Mouse (Mus musculus): ENCODE data around the gene Tpcn1. TPM values are rescaled to one million over a fixed set of nuclear protein-coding genes. Genes with fewer than 3 reads are reported as not detected.

Tpcn1 gene
- polyA plus RNA-seq, 1 experiment: 59.4 TPM

- TF ChIP-seq GATA1 (IDR thresholded peaks at IDR 0.05; ENCODE audit: low read length): no peak
Measured at GRCm38 (mm10) chr5:120592141-120592540, 3.7 kb upstream of the Tpcn1 start.

DNA sequence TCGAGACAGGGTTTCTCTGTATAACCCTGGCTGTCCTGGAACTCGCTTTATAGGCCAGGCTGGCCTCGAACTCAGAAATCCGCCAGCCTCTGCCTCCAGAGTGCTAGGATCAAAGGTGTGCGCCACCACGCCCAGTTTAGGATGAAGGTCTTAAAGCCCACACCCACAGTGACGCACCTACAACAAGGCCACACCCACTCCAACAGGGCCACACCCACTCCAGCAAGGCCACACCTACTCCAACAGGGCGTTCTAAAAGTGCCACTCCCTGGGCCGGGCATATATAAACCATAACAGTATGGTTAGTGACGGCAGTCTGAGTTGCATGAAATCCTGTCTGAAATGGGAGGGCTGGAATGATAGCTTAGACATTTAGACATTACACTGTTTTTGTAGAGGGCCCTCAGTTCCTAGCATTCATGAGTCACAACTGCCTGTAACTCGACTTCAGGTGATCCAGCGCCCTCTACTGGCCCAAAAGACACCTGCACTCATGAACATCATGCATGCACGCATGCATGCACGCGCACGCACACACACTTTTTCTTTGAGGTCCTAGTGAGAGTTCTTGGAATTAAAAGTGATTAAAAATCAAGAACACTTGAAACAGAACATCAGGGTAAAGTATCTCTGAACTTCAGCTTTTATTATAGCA is 2.0 kb upstream of the Tpcn1 start:
- TF ChIP-seq GATA1 (IDR thresholded peaks at IDR 0.05; ENCODE audit: low read length): no peak

DNA sequence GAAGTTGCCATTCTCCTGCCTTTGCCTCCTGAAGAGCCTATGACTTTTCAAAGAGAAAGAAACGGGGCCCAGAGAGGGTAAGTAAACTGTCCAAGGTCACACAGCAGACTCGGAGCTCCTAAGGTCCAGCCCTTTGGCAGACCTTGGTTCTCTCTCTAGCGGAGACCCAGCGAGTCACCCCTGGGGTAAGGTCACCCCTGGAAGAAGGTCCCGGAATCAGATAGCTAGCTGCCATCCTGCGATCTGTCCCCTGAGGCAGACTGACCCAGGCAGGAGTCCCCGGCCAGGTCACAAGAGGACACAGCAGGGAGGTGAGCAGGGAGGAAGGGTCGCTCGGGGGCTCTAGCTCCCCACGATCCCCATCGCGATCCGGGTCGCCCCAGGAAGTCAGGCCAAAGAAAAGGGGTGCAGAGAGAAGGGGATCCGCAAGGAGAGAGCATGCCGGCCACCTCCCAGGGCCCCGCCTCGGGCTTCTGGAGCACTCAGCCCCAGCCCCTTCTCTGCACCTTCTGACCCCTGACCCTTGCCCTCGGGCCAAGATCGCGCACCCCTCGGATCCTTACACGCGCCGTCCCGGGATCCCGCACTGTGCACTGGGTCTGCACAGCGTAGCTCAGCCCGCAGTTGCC is 419 bp downstream of the Tpcn1 start:
- no peak for TF ChIP-seq GATA1 (IDR thresholded peaks at IDR 0.05; ENCODE audit: low read length)

DNA sequence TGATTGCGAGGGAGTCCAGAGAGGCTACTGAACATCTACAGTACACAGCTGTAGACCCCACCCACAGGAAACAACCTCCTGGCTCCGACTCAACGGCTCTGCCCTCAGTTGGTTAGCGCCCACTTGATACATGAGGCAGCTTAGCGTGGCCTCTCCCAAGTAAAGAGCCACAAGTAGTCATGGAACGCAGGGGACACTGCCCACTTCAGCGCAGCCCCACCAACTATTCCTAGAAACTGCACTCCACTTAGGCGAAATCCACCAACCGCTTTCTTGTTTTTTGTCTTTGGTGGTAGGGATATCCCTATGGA is 902 bp downstream of the Tpcn1 start:
- TF ChIP-seq GATA1 (IDR thresholded peaks at IDR 0.05; ENCODE audit: low read length): no peak

GRCm38 (mm10) chr5:120586741-120587615 is 1.5 kb downstream of the Tpcn1 start:
- no peak for TF ChIP-seq GATA1 (IDR thresholded peaks at IDR 0.05; ENCODE audit: low read length)

DNA sequence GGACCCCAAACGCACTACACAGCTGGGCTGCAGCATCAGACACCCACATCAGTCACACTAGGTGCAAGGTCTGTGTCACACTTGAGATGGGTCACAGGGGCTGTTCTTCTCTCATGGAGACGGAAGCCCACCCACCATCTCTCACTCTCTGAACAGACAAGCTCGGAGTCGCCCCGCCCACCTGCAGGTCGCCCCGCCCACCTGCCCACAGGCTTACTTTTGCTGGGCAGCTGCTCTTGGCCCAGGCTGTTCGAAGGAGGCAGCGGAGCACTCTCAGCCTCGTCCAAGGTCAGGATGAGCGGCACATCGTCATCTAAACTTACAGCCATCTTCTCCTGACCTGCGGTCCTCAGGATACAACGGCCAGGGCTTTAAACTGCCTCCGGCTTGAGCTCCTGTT is 3.5 kb downstream of the Tpcn1 start:
- TF ChIP-seq GATA1 (IDR thresholded peaks at IDR 0.05; ENCODE audit: low read length): no peak

GRCm38 (mm10) chr5:120583511-120583910 is 5.0 kb downstream of the Tpcn1 start:
- no peak for TF ChIP-seq GATA1 (IDR thresholded peaks at IDR 0.05; ENCODE audit: low read length)

GRCm38 (mm10) chr5:120582002-120582401 is 6.5 kb downstream of the Tpcn1 start:
- TF ChIP-seq GATA1 (IDR thresholded peaks at IDR 0.05; ENCODE audit: low read length): no peak

DNA sequence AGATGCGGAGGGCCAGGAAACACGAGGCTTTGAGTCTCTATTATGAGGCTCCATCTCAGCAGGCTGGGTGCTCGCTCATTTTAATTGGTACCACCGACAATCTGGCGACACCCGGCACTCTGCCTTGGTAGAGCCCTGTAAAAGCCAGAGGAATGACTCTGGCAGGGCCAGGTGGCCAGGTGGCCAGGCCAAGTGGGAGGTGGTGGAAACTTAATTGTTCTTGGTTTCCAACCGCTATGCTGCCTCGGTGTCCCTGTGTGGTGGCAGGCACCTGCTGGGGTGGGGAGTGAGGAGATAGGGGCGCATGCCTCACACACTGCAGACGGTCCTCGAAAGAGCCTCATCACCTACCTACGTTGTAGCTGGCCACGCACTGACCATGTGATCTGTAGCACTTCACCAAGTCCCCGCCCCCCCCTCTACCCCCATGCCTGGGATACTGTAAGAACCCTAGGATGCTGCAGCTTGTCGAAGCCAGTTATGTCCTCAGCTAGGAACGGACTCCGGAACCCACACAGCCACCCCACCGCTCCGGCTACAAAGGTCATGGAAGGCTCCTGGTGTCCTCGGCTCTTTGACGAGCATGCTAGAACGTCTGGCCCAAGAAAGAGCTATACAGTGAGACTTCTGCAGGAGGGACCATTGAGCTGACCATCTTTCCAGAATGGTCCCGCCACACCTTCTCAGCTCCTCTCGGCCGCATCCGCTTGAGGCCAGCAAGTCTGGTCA is 8.4 kb downstream of the Tpcn1 start:
- no peak for TF ChIP-seq GATA1 (IDR thresholded peaks at IDR 0.05; ENCODE audit: low read length)

DNA sequence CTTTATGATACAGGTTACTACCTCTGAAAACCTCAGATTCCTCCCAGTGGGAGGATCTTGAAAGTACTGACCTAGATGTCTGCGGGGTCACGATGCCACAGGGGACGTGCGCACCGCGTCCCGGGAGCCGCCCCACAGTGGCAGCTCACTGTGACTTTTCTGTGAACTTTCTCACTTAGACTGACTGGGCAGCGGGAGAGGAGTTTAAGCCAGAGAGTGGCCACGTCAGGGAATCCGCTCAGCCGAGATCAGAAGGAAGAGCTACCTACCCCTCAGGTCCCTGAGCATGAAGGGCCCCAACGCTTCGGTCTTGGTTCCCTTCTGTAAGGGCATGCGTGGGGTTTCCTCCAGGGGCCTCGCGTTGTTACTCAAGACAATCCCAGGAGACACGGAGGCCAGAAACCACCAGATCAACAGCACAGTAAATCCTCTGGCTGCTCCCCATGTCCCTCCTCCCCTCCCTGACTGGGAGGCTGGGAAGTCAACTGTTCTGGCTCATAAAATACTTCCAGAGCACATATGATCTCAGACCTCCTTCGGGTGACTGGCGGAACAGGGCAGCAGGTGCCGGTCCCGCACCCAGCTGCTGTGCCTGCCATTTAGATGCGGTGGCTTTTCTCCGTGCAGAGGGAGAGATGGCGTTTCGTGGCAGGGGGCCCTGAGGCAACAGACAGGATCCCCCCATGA is 9.1 kb downstream of the Tpcn1 start:
- TF ChIP-seq GATA1 (IDR thresholded peaks at IDR 0.05; ENCODE audit: low read length): no peak

- no peak for TF ChIP-seq GATA1 (IDR thresholded peaks at IDR 0.05; ENCODE audit: low read length)
Measured at GRCm38 (mm10) chr5:120578504-120579081, 9.9 kb downstream of the Tpcn1 start.

DNA sequence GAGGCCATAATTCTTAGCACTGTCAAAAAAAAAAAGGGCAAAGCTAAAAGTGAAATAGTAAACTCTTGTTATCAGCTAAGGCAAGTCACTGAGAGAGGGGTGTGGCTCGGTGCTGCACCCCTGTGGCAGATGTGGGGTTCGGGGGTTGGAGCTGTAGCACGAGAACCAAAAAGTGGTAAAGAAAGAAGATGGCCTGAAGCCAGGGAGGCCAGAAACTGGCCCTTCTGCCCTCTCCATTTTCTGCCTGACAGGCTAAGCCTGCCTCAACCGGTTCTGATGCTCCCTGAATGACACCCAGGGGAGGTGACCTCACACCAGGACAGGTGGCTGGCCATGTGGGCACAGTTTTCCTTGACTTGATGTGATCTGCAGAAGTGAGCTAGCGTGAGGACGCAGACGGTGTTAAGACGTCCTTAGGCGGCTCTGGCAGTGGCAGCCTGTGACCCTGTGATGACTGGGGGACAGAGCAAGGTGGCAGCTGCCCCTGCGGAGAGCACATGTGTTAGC is 10.5 kb downstream of the Tpcn1 start:
- TF ChIP-seq GATA1 (IDR thresholded peaks at IDR 0.05; ENCODE audit: low read length): no peak

- no peak for TF ChIP-seq GATA1 (IDR thresholded peaks at IDR 0.05; ENCODE audit: low read length)
Measured at GRCm38 (mm10) chr5:120576781-120577301, 11.6 kb downstream of the Tpcn1 start.

DNA sequence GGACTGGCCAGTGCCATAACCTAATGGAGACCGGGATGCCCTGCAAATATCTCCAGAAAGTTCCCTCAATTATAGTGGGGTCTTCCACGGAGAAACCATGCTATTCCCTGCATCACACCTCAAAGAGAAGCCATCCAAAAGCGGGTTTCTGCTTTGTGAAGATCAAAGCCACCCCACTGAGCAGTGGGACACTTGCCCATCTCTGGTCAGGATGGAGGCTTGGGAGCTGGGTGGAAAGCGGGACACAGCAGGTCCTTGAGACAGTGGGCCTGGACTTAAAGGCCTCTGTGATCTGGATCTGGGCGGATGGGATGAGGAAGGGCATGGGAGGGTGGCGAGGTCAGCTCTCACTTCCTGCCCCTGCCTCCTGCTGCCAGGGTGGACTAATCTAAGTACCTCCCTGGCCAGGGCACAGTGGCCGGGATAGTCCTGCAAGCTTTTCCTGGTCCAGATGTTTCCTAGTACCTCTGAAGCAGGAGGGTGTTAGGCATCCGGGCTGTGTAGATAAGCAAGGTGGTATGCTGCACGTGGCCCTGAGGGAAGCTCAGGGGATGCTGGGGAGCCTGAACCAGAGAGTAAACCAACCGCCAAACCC is 13.9 kb downstream of the Tpcn1 start:
- TF ChIP-seq GATA1 (IDR thresholded peaks at IDR 0.05; ENCODE audit: low read length): no peak

Measured in G1E-ER4 (cell line).